Mouse (Mus musculus) kidney, adult 18-20 months (tissue): Measurements from ENCODE around the gene Zfp324.

ENCODE experiments used
- DNase-seq: peaks from one replicate; pipeline ENCODE4 v3.0.0; 2021

The Zfp324 gene

GRCm38 (mm10) chr7:12970906-12971305, 5.3 kb downstream of the Zfp324 start:
- no peak for DNase-seq

GRCm38 (mm10) chr7:12977682-12978389, 12.2 kb downstream of the Zfp324 start, which contains the start of gene Zfp446:
TSS of gene Zfp446 (plus strand) at chr7:12977848.
- DNase-seq, result peak; percentile 99

- no peak for DNase-seq
Measured at GRCm38 (mm10) chr7:12978931-12979722, 13.5 kb downstream of the Zfp324 start.

GRCm38 (mm10) chr7:12979776-12980175, 14.1 kb downstream of the Zfp324 start:
- DNase-seq, result no peak

- no peak for DNase-seq
Measured at GRCm38 (mm10) chr7:12980291-12980690, 14.7 kb downstream of the Zfp324 start.

GRCm38 (mm10) chr7:12985724-12986123, 20.1 kb downstream of the Zfp324 start:
- DNase-seq, result no peak

GRCm38 (mm10) chr7:12986906-12987305, 21.3 kb downstream of the Zfp324 start:
- no peak for DNase-seq

GRCm38 (mm10) chr7:12987409-12988189, 22.0 kb downstream of the Zfp324 start:
- no peak for DNase-seq

GRCm38 (mm10) chr7:12992222-12992621, 26.6 kb downstream of the Zfp324 start:
- DNase-seq, result no peak

- DNase-seq, result no peak
Measured at GRCm38 (mm10) chr7:12993148-12993547, 27.5 kb downstream of the Zfp324 start.

- DNase-seq, result no peak
Measured at GRCm38 (mm10) chr7:12995862-12996261, 30.2 kb downstream of the Zfp324 start.

GRCm38 (mm10) chr7:12997230-12997629, 31.6 kb downstream of the Zfp324 start:
- no peak for DNase-seq

- DNase-seq, result no peak
Measured at GRCm38 (mm10) chr7:12998053-12998452, 32.4 kb downstream of the Zfp324 start, which contains the start of gene Slc27a5. TSS of gene Slc27a5 (minus strand) at chr7:12998192.

GRCm38 (mm10) chr7:12998851-12999250, 33.2 kb downstream of the Zfp324 start, which contains the start of gene Trim28:
TSS of gene Trim28 (plus strand) at chr7:12999114.
- DNase-seq, result no peak

- DNase-seq, result no peak
Measured at GRCm38 (mm10) chr7:13001584-13001983, 35.9 kb downstream of the Zfp324 start.

- no peak for DNase-seq
Measured at GRCm38 (mm10) chr7:13003380-13003779, 37.7 kb downstream of the Zfp324 start.

GRCm38 (mm10) chr7:13006011-13006410, 40.4 kb downstream of the Zfp324 start:
- DNase-seq, result no peak

- DNase-seq, result no peak
Measured at GRCm38 (mm10) chr7:13006531-13006930, 40.9 kb downstream of the Zfp324 start.

- no peak for DNase-seq
Measured at GRCm38 (mm10) chr7:13007341-13008092, 41.9 kb downstream of the Zfp324 start.

GRCm38 (mm10) chr7:13009143-13010004, 43.7 kb downstream of the Zfp324 start:
- peak; percentile 96 for DNase-seq
